Mouse (Mus musculus) olfactory bulb, adult 2 months (tissue): Measurements from ENCODE around the gene Vps26c. TPM values are rescaled to one million over a fixed set of nuclear protein-coding genes. Genes with fewer than 3 reads are reported as not detected.

Experiments used
- H3K27ac ChIP-seq: fragments of 200-500 bp; 2 replicates; pipeline ENCODE4 v1.5.1; 2012; ENCODE audit warnings: low read depth, low read length; ENCODE audit not compliant: insufficient read depth
- H3K4me1 ChIP-seq: fragments of 200-500 bp; 2 replicates; pipeline ENCODE4 v1.6.1; 2012; ENCODE audit warnings: low read length; ENCODE audit not compliant: control insufficient read depth, insufficient read depth
- H3K4me3 ChIP-seq: fragments of 200-500 bp; 2 replicates; pipeline ENCODE4 v1.5.1; 2012; ENCODE audit warnings: mild to moderate bottlenecking, low read depth, low read length, moderate library complexity; ENCODE audit not compliant: insufficient read depth
- CTCF ChIP-seq: fragments of 200-500 bp; IDR thresholded peaks from 2 replicates; pipeline ENCODE4 v1.5.1; 2012; ENCODE audit warnings: low read depth, mild to moderate bottlenecking, low read length, moderate library complexity; ENCODE audit not compliant: insufficient read depth
- POLR2A ChIP-seq: fragments of 200-500 bp; IDR thresholded peaks from 2 replicates; pipeline ENCODE4 v1.6.1; 2012; ENCODE audit warnings: mild to moderate bottlenecking, low read depth, low read length, moderate library complexity; ENCODE audit not compliant: insufficient read depth
- WGBS: fragments of 180-500 bp; shearing (Covaris S2); methylation state at CpG from one replicate; pipeline ENCODE4 v1.1.7; 2018; 5-methylcytosine and 5-hydroxymethylcytosine counted together
- polyA plus RNA-seq: library from polyadenylated mRNA; stranded (reverse); fragments of >200 nt; gene quantifications from 2 replicates; pipeline ENCODE4 v1.2.4, GENCODE M21; 2012; ENCODE audit warnings: low replicate concordance; ENCODE audit not compliant: missing spikeins, insufficient read depth, insufficient read length

The Vps26c gene
- polyA plus RNA-seq, 1 experiment, result not detected

DNA sequence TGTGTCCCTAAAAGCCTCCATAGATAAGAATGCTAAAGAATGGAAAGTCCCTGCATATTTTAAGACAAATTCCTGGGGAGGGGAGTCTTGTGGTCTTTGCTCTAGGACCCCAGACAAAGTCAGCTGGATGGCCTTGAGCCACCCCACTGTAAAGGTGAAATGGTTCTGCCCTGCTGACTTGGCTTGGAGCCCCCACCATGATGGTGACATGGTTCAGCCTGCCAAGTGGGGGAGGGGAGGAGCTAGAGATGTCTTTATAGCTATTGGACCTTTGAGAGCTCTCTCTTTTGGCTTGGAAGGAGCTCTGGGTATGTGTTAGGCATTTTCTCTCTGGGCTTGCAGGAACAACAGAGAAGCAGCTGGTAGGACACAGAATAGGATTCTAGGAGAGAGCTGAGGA, 25.3 kb upstream of the Vps26c start:
- Histone ChIP-seq H3K4me1 (no peaks in the 10 kb centered on the region), H3K27ac (no peak overlapping the region), H3K4me3 (no peak overlapping the region)
- TF ChIP-seq CTCF, result no peak
- no peak for TF ChIP-seq POLR2A

DNA sequence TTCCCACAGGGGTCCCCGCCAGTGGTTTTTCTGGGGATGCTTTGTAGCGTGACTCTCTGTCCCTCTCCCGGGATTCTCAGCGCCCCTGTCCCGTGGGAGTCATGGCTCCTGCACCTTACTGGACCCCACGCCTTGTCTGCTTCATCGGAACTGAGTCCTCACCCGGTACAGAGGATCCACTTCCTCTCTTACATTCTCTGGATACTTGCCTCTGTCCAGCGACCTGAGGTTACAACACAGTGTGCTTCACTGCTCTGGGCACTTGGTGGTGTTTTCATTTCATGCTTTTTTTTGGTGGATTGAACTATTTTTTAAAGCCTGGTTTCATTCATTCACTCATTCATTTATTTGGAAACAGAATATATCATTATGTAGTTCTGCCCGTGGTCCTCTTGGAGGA, 23.2 kb upstream of the Vps26c start:
- TF ChIP-seq CTCF (no peak), POLR2A (no peak)

DNA sequence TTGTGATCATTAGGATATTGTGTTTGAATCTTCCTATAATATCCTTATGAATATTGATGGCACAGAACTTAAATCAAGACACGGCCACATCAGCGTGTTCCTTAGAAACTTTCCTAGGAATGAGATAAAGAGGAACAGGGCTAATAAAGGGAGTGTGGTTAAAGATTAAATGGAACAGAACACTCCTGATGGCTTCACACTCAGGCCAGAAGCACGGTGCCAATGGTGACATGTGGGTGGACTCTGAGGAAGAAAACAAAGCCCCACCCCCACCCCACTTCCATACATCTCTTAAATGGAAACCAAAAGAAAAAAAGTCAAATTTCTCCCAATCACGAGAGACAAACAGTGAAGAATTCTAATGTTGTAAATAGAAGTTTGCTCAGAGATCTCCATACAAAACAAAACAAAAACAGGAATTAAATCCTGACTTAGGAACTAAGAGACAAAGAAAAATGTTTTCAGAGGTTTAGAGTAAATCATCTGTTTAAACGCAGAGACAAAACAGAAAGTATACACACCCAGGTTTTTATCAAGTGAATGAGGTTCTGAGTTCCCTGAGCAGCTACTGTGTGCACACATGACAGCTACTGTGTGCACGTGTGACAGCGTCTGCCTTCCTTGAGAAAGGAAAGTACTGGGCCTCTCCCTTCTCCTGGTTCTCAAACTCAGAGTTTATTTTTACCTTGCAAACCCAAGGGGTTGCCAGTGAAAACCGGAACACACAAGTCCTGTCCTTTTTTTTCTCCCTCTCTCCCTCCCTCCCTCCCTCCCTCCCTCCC, 19.3 kb upstream of the Vps26c start:
- TF ChIP-seq CTCF (no peak), POLR2A (no peak)
- peaks cover 3% of the 10 kb centered on the region; the same call in 1 of the 2 replicates for H3K4me1 ChIP-seq
- 60% methylated on average over 8 of the region's 8 CpGs for WGBS
- H3K27ac ChIP-seq, result no peak overlapping the region
- H3K4me3 ChIP-seq, result no peak overlapping the region

More for the DNA sequence above, 23.2 kb upstream of the Vps26c start:
- H3K27ac ChIP-seq, result no peak overlapping the region
- H3K4me1 ChIP-seq, result no peaks in the 10 kb centered on the region
- whole genome bisulfite sequencing, result 78% methylated on average over 10 of the region's 10 CpGs
- H3K4me3 ChIP-seq, result no peak overlapping the region

DNA sequence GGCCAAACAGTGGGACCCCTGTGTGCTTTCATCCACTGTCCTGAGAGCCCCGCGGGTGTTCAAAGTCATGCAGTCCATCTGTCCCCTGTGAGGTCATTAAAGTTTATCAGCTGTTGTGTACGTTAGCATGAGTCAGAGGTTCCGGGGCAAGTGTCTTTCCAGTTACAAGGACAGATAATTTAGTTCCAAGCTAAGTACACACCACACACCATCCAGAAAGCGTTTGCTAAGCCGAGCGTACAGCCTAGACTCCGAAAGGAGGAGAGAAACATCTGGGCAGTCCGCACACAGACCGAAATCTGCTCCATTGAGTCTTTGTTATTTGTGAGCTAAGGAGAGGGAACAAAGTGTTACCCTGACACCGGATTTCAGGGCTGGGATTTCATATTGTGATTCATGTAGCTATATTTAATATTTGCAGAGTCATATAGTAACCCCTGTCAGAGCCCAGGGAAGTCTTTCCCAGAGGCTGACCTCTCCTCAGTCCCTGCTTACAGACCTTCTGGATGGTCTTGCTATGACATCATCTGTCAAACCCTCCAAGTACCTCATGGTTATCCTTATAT, 18.0 kb upstream of the Vps26c start:
- TF ChIP-seq CTCF (no peak), POLR2A (no peak)
- 55% methylated on average over 11 of the region's 11 CpGs for WGBS
- H3K4me3 ChIP-seq, result no peak overlapping the region

DNA sequence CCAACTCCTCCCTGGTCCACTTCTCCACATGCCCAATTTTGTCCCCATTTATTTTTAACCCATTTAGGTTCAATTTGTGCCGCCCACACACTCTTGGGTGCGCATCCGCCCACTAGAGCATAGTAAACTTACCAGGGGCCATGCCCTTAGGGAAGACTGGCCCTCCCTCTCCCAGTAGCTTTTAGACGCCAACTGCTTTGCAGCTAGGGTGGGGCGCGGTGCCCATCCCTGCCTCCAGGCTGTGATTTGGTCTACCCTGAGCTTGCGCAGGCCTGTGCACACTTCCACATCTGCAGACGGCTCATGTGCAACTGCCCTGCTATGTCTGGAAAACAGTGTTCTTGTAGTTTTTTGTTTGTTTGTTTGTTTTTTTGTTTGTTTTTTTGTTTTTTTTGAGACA, 16.3 kb upstream of the Vps26c start:
- peaks cover 5% of the 10 kb centered on the region; the same call in 1 of the 2 replicates for H3K4me1 ChIP-seq
- H3K4me3 ChIP-seq, result no peak overlapping the region
- 89% methylated on average over 8 of the region's 8 CpGs for WGBS
- H3K27ac ChIP-seq, result no peak overlapping the region
- no peak for TF ChIP-seq POLR2A
- no peak for TF ChIP-seq CTCF

More for the DNA sequence above, 18.0 kb upstream of the Vps26c start:
- H3K4me1 ChIP-seq, result peaks cover 5% of the 10 kb centered on the region; the same call in 1 of the 2 replicates
- H3K27ac ChIP-seq, result no peak overlapping the region

DNA sequence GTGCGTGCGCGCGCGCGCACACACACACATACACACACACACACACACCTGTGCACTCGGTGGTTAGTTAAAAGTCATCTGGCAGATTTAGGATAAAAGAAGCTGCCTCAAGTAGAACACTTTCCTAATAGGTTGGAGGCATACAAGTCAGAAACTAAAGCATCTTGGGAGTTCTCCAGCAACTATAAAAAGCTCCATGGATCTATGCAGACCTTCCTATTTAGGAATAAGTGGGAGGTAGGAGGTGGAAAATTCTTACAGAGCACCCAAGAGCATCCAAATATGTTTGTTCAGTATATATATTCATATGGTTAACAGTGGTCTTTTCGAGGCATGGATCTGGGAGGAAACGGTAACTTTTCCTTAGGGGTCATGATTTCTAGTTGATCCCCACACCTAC, 13.5 kb upstream of the Vps26c start:
- 86% methylated on average over 9 of the region's 9 CpGs for WGBS
- H3K4me3 ChIP-seq, result no peak overlapping the region
- TF ChIP-seq POLR2A, result no peak
- TF ChIP-seq CTCF, result no peak
- peaks cover 9% of the 10 kb centered on the region; the same call in 1 of the 2 replicates for H3K4me1 ChIP-seq
- no peak overlapping the region for H3K27ac ChIP-seq

DNA sequence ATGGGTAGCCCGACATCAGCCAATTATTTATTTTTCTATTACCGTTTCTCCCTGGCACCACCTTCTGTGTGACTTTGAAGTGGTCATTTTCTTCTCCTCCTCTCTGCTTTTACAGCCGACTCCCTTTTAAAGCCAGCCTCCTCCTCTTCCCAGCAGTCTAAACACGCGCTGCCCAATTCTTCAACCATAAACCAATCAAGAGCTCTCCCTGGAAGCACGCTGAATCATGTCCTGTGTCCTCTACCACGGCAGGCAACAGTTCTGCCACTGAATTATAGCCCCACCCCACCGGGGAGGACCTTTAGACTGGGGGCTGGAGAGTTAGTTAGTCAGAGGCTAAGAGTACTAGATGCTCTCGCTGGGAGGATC, 10.5 kb upstream of the Vps26c start:
- TF ChIP-seq POLR2A (no peak), CTCF (no peak)
- H3K4me3 ChIP-seq, result no peak overlapping the region
- WGBS, result 32% methylated on average over 9 of the region's 9 CpGs
- peaks cover 7% of the 10 kb centered on the region; the same call in 1 of the 2 replicates for H3K4me1 ChIP-seq
- H3K27ac ChIP-seq, result no peak overlapping the region

DNA sequence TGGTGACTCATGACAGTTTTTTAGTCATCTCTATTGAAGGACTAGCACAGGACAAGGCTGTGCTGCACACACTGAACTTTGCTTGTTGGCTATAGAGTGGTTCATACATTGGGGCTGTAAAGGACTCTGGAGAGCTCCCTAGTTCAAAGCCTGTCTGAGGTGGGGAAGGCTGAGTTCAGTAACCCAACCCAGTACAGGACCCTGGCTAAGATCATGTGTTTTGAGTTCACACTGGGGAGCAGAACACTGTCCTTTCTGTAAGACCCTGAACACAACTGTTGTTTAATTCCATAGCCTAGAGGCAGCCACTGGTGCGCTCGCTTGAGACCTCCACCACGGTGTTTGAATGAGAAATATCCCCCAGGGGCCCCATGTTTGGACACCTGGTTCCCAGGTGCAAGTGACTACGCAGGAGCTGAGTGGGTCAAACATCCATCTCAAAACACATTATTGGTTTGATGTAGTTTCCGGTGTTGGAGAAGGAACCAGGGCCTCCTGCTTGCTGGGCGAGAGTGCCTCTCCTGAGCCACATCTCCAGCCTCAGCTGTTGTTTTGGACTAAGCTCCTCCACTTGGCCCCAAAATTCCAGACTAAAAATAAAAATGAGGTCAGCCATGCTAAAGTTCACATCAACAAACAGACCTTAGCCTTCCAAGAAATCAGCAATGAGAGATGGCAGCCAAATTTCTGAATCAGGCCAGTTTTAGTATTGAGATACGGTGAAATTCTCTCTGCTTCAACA, 10.0 kb upstream of the Vps26c start:
- H3K4me1 ChIP-seq, result peaks cover 7% of the 10 kb centered on the region; the same call in 1 of the 2 replicates
- peak overlapping the region; percentile 55; the same call in 1 of the 2 replicates for H3K27ac ChIP-seq
- TF ChIP-seq POLR2A, result no peak
- TF ChIP-seq CTCF, result no peak
- H3K4me3 ChIP-seq, result no peak overlapping the region
- 68% methylated on average over 7 of the region's 7 CpGs for WGBS

DNA sequence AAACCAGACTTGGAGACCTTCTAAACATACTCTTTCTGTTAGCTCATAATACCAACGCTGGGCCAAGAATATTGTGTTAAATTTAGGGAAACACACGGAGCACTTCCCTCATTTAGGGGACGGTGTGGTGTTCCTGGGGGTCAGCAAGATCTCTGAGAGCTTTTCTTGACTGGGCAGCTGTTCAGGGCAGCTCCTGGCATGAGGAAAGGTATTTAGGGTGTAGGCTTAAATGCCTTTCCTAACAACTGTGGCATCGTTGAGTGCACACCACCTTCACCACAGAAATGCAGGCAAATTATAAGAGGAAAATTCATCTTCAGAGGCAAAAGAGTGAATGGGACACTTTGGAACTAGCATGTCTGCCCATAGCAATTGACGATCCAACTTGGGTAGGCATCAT, 9.1 kb upstream of the Vps26c start:
- TF ChIP-seq POLR2A, result no peak
- TF ChIP-seq CTCF, result no peak
- Histone ChIP-seq H3K4me3 (no peak overlapping the region), H3K27ac (no peak overlapping the region), H3K4me1 (peaks cover 7% of the 10 kb centered on the region; the same call in 1 of the 2 replicates)
- WGBS, result 92% methylated on average over 5 of the region's 5 CpGs
